Mouse (Mus musculus) layer of hippocampus, adult 11-12 months (tissue): ENCODE measurements at regions not wholly inside any gene's neighbourhood (a gene's known extent, or its start where the extent isn't known, plus 50 kb on each side); places are given as distances from the start of the nearest gene placed in this dataset.
"Not testable (repeated sequence)": the region's sequence is repeated elsewhere in the genome, so short reads cannot be mapped to it uniquely, and the experiment has no call there.

ENCODE experiments used
- DNase-seq: peaks from one replicate; pipeline ENCODE4 v3.0.0; 2022; ENCODE audit warnings: low spot score

DNA sequence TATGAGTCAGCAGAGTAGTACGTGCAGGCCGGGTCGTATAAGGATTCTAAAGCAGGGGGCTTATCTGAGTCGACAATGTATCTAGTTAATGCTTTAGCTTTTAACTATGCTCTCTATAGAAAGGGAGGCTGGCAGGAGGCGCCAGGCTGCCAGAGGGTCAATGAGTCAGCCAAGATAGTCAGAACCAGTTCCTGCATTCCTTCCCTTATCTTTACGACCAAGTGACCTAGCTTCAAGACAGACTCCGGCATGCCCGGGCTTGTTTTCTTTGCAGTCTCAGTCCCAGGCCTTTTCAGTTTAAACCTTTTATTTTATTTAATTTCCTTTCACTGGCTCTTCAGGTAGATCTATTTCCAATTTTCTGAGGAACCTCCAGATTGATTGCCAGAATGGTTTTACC is 374.0 kb upstream of the Nrxn1 start:
- DNase-seq = no peak

DNA sequence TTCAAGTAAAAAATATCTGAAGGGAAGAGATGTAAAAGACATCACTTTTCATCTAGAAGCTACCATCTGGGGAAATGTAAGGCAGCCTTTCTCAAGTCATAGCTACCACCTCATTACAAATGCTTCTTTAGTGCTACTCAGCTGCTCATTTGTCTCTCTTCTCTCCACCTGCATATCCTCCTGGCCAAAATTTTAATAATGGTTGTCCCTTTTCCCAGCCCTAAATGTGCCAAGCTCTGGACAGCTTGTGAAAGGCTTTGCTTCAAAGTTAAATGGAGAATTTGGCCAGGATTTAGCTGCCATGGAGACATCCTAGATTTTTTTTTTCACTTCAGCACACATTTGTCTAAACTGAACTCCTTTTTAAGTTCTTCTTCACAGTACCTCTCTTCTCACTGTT is 358.8 kb upstream of the Nrxn1 start:
- peak; percentile 8 for DNase-seq

DNA sequence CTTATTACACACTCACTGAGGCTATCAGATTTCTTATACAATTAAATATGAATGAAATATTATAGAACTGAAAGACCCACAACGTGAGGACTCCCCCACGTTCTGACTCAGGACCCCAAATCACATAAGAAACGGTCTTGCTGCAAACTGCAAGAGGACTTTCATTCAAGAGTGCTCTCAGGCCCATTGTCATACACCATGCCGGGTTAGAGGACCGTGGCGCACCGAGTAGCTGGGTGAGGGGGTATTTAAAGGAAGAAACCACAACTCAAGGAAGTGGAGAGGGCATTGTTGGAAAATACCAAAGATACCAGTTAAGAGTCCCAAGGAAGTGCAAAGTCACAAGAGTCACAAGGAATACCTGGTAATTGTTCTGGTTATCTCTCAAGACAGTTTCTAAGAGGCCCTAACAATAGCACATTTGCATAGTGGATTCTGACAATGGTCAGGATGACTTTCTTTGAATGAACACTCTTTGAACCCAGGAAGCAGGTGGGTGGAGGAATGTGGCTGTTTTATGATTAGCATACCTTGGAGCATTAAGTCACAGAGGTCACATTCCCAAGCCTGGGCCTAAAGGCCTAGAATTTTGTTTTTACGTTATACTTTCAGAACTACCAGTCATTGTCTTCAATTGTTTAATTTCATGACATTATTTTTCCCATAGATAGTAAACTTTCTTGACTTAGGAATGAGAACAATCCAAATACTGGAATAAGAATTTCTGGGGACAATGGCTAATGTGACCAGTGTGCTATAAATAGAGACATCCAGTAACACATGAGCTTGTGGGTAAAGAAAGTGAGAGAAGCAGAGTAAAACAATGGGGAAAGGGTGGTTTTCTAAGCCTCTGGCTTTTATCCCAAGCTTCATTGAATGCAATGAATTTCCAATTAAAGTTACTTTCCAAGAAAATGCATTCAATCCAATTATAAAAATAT is 339.2 kb upstream of the Nrxn1 start:
- DNase-seq = not testable (repeated sequence)

DNA sequence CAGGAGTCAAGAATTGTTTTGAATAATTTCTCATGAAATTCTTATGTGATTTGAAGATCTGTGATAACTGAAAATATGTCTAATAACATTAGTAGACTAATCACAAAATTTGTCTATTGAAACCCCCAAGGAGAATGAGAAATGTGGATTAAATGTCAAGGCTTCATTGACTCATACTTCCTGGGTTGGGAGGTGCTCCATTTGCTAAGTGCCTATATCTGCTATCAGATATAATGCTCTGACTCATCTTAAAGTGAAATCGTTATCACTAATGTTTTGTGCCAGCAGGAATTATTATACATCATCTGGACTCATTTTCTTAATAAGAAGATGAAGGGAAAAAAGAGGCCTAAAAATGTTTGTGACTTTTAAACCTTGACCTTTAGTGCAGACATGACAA is 337.5 kb upstream of the Nrxn1 start:
- DNase-seq = no peak

DNA sequence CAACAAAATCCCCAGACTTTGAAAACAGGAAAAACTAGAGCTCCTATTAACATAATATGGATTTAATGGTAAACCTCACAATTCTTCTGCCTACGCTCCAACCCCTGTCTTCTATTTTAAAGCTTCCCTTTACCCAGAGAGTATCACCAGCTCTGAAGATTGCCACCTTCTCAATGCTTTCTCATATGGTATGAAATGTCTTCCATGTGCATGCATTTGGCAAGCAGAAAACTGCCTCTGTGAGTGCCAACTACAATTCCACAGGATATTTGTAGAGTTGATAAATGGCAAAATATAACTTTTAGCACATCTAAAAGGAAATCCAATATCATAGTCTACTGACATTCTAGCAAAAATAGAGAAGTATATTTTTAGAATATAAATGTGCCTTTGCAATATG is 332.2 kb upstream of the Nrxn1 start:
- DNase-seq = peak; percentile 5

DNA sequence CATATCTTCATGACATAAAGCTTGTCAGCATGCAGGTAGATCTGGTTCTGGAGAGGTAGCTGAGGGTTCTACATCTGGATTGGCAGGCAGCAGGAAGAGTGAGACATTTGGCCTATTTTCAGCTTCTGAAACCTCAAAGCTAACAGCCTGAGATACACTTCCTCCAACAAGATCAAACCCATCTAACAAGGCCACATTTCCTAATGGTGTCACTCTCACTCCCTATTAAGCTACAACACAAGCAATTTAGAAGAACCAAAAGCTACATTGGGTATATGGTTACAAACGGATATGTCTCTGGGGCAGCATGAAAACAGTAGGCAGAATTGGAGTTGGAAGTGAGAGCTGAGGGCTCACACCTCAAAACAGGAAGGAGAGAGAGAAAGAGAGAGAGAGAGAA is 325.7 kb upstream of the Nrxn1 start:
- DNase-seq = no peak

DNA sequence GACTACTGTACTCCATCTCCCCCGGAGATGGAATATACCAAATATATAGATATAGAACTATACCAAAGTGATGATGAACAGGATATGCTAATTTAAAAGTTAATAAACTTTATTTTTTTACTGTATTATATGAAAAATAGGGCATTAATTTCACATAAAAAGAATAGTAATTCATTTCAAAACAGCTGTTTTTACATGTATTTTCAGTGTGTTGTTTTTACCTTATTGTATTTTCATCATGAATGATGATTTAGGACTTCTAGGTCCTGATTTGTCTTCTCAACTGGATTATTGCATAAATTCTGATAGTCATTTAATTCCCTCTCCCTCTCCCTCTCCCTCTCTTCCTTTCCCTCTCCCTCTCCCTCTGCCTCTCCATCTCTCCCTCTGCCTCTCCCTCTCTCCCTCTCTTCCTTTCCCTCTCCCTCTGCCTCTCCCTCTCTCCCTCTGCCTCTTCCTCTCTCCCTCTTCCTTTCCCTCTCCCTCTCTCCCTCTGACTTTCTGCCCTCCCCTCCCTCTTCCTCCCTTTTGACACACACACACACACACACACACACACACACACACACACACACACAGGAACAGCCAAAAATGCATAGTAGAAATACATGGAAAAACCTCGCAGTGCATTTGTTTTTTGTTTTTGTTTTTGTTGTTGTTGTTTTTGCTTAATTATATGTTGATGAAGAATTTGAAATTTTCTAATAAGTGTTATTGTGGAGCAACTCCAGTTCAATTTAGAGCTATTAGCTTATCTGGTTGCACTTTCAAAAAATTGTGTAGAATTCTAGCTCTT is 298.3 kb upstream of the Nrxn1 start:
- DNase-seq = no peak

DNA sequence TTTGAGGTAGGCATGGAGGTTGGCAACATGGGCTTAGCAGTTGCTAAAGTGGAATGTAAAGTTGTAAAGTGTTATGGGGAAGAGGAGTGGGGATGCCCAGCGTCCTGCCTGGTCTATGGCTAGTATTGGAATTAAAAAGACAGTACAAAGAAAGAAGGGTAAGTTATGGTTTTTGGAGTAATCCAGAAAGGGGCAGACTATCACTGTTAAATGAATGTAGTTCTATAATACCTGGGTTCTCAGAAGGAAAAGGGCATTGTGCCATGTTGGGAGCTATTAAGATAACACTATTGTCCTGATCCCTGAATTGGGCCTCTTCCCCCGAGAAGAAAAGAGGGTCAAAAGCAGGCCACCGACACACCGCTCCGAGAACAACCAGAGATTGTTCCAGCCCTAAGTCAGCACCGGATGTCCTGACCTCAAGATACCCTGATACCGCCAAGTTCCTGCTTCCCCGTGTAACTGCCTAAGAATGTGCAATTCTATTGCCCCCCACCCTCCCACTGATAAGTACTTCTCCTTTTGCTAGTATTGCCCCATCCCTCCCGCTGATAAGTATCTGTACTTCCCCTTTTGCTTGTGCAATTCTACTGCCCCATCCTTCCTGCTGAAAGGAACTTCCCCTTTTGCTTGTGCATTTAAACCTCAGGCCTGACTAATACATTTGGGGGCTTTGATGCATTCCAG is 297.2 kb upstream of the Nrxn1 start:
- DNase-seq = not testable (repeated sequence)

DNA sequence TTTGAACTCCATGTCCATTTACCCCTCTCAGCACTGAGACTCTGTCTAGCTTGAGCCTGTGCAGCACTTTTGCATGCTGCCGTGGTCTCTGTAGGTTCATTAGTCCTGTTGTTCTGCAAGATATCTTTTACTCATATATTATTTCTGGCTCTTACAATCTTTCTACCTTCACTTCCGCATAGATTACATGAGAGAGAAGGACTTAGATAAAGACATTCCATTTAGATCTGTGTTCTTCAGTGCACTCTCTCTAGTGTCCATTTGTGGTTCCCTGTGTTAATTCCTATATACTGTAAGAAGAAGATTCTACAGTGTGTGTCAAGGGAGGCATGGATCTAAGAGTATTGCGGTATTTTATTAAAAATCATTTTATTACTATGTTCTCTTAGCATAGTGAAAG is 295.6 kb upstream of the Nrxn1 start:
- DNase-seq = no peak

DNA sequence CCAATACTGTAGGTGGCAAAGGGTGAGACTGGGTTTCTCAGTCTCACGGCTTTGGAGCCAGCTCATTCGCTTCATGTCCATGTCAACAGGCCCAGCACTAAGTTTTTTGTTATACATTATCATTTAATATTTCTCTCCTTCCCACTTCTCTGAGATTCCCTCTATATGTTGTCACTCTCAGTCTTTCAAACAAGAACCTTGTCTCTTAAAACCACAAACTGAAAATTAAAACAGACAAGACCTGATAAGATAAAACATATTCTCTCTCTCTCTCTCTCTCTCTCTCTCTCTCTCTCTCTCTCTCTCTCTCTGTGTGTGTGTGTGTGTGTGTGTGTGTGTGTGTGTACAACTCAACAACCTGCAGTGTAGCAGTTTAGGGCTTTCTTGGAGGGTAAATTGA is 295.2 kb upstream of the Nrxn1 start:
- DNase-seq = no peak

DNA sequence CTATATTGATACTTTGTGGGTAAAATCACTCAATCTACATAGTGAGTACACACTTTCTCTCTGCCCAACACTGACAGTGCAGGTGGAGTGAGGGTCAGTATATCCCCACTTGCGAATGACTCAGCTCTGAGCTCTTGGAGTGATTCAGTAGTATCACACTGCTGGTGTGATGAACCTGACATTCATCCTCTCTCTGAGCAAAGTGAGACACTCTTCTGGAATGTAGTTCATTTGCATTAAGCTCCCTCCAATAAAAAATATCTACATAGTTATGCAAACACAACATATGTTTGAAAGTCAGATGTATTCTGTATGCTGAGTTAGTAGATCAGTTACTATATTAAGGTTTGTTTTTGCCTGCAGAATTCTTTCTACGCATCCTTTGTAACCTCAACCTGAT is 293.1 kb upstream of the Nrxn1 start:
- no peak for DNase-seq

DNA sequence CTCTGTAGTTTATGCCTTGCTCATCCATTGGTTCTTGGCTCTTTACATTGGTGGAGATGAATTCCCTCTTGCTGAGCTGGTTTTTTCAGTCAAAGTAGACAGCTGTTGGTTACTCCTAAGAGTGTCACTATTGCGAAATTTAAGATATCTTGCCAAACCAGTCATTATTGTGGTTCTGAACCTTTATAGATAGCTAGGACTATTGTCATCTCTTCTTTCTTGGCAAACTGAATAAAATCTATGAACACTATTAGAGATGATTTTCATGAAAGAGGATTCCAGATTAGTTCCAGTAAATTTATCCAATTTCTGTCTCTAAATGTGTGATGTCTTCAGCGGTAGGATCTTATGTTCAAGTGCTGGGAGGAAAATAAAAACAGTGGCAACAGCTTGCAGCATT is 275.3 kb upstream of the Nrxn1 start:
- DNase-seq = no peak

DNA sequence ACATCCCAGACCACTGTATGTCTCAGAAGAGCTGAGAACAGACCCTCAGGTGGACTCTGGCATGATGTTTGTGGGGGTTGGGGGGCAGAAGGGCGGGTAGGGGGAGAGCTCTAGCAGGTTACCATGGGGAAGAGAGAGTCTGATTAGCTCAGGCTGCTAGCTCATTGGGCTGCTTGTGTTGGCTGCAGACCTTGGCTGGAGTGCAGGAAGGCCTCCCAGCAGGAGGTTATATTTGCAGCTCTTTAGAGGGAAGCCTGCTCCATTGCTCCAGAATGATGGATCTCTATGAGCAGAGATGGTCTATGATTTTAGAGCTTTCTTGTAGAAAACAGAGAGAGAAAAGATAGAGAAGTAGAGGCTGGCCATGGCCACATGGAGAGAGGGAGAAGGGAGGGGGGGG is 268.4 kb upstream of the Nrxn1 start:
- DNase-seq = no peak

DNA sequence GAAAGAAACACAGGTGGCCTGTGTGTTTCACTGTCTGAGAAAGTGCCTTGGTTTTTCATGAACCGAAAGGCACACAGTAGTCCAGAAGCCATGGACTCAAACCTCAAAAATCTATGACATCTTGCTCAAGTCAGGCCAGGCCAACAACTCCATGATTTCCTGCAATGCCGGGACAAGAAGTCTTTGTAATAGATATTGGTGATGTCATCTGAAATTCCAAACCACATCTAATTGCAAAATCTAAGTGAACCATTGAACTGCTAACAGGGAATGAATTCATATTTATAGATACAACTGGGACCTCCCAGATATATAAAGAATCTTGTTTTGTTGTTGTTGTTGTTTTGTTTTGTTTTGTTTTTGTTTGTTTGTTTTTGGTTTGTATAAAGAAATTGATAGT is 259.2 kb upstream of the Nrxn1 start:
- DNase-seq = no peak

DNA sequence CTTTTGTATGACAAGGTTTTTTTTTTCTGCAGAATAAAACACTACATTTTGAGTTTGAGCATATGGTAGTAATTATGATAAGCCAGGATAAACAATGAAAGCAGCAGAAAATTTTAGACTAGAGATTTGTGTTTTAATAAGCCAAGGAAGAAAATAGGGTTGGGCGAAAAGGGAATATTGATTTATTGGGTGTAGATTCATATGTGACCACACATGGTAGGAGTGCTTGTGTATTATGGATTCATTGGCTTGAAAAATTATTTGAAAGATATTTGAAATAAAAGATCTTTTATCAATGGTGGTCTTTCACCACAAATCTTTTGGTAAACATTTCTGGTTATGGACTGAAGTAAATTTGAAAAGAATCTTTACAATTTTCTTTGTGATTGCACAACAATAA is 244.0 kb upstream of the Nrxn1 start:
- no peak for DNase-seq

DNA sequence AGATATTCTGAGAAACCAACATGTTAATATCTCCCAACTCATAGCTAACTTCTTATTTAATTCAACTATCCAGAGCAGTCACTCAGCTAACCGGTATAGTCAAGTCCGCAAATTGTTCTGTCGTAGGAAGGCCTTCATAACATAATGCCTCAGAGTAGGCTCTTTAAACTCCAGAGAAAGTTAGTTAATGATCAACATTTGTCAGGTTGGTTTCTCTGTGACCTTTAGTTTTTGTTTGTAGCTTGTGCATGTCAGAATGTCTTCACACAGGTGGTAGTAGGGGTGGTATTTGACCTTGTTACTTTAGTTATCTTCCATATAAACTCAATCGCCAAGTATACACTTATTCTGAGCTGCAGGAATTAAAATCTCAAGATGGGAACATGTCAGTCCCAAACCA is 240.9 kb upstream of the Nrxn1 start:
- DNase-seq = no peak

DNA sequence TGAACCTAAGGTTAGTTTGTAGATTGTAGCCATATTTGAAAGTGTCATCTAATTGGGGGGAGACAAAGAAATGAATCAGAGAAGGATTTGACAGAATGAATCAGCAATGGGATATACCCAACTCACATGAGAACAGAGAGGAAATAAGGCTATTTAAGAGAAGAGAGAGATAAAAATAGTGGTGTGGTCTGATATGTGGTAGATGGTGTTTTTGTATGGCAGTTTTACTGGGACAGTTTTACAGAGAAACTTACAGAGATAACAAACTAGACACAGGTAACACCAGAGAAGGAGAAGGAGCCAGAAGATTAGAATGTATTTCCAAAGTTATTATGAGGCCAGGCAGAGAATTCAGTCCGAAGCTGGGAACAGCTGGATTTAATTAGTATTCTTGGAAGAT is 240.3 kb upstream of the Nrxn1 start:
- DNase-seq = no peak

DNA sequence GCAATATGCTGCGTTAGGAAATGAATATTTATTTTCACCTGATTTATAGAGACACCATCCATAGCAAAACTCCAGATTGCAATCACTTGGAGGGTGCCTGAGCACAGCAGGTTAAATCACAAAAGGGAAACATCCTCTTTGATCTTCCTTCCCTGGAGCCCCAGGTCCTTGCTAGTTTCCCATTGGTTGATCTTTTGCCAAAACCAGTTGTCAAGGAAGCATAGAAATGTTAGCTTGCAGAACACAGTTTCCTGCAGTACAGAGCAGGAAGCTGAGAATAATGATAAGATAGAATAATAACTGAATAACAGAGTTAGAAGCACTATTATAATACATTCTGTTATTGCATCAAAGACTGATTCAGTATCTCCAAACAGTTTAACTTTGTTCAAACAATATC is 231.5 kb upstream of the Nrxn1 start:
- no peak for DNase-seq

DNA sequence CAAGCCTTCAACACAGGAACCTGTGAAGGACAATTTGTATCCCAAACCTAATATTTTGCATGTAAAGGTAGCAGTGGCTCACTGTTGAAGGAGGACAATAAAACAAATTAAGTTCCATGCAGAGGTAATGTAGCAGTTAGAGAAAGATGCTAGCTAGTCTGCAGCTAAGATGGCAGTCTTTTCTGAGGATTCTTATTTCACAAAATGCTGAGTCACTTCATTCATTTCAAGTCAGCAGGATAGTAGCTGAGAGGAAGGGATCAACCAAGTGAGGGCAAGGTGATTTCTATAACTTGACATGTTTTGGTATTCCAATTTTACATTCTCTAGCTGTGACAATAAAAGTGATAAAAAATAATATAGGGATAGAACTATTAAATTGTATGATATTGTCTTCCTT is 194.0 kb upstream of the Nrxn1 start:
- DNase-seq = no peak

DNA sequence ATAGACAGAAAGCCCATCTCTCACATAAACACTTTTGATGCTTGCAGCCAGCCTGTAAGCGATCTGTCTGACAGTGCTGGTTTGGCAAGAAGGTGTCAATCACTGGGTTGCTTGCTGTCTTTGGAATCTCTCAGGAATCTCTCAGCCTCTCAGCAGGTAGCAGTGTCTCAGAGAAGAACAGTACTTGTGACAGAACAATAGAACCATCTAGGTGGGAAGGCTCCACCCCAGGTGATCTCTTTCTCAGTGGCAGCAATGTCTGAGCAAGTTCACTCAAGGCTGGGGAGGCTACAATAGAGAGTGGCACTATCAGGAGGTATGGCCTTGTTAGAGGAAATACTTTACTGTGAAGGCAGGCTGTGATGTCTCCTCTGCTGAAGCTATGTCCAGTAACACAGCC is 181.5 kb upstream of the Nrxn1 start:
- no peak for DNase-seq

DNA sequence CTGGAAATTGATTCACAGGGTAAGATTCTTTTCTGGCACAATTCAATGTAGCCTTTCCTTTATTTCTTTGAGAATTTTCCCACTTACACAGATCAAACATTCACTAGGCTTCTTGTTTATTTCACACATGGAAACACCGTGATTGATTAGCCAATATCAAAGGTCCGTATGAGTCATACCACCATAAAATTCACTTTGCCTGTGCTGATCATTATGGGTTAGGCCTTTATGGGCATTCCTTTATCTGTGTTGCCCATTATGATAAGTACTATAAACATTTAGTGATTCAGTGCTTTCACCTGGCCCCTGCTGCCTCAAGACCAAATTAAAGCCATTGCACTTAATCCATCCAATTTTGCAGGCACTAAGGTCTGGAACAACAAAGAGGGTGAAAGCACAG is 145.8 kb upstream of the Nrxn1 start:
- DNase-seq = no peak

DNA sequence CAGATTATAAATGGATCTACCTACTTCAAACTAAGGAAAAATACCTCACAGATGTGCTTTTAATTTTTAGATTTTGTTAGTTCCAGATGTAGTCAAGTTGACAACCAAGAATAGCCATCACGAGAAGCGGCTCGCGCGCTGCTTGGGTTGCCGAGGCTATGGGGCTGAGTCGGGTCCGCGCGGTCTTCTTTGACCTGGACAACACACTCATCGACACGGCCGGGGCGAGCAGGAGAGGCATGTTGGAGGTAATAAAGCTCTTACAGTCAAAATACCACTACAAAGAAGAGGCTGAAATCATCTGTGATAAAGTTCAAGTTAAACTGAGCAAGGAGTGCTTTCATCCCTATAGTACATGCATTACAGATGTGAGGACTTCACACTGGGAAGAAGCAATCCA is 143.8 kb upstream of the Nrxn1 start:
- DNase-seq = not testable (repeated sequence)

DNA sequence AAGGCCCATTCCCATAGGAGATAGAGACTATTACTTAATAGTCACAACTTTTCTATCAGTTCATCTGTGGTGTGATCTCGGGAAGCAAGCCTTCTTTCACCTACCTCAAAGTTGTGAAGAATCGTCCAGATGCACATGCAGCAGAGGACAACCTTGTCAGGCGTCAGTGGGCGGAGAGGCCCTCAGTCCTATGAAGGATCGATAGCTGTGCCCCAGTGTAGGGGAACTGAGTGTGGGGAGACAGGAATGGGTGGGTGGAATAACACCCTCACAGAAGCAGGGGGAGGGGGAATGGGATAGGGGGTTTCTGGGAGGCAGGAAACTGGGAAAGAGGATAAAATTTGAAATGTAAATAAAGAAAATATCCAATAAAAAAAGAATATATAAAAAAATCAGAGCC is 133.5 kb upstream of the Nrxn1 start:
- no peak for DNase-seq
